Mouse (Mus musculus) thymus, adult 2 months (tissue): ENCODE results near the gene Kif16b.

Source experiments
- CTCF ChIP-seq: fragments of 200-500 bp; IDR thresholded peaks from 2 replicates; pipeline ENCODE4 v1.5.1; 2012; ENCODE audit warnings: mild to moderate bottlenecking, control low read depth, low read length, moderate library complexity, borderline replicate concordance; ENCODE audit not compliant: control insufficient read depth, poor library complexity, insufficient read depth; ENCODE audit errors: extremely low read depth
- POLR2A ChIP-seq: fragments of 200-500 bp; IDR thresholded peaks from 2 replicates; pipeline ENCODE4 v1.6.1; 2012; ENCODE audit warnings: mild to moderate bottlenecking, low read length, control low read depth, moderate library complexity; ENCODE audit not compliant: control insufficient read depth, poor library complexity, insufficient read depth; ENCODE audit errors: extremely low read depth

- TF ChIP-seq CTCF (no peak), POLR2A (no peak)
These were observed 33.9 kb downstream of the Kif16b start for GRCm38 (mm10) chr2:142867481-142867880.
